Mouse (Mus musculus) ES-Bruce4 (cell line): ENCODE measurements around the gene Brcc3.

ENCODE experiments used
- CTCF ChIP-seq: IDR thresholded peaks from one replicate; pipeline ENCODE4 v1.8.1; 2011; ENCODE audit warnings: low read depth, low read length
- EP300 ChIP-seq: IDR thresholded peaks from 2 replicates; pipeline ENCODE4 v1.6.1; 2011; ENCODE audit warnings: low read depth, low read length; ENCODE audit not compliant: insufficient read depth

- TF ChIP-seq EP300, result no peak
- no peak for TF ChIP-seq CTCF
These were observed 43.6 kb upstream of the Brcc3 start for GRCm38 (mm10) chrX:75372666-75373425.
